Mouse (Mus musculus): ENCODE measurements at regions not wholly inside any gene's neighbourhood (a gene's known extent, or its start where the extent isn't known, plus 50 kb on each side); places are given as distances from the start of the nearest gene placed in this dataset.

- Histone ChIP-seq H3K36me3 (ENCODE audit: insufficient read depth, low read length) (no peaks in the 10 kb centered on the region), H3K27me3 (ENCODE audit: insufficient read depth, low read length) (no peaks in the 10 kb centered on the region), H3K4me1 (replicated peaks; ENCODE audit: low read depth, low read length) (no peaks in the 10 kb centered on the region), H3K4me3 (replicated peaks; ENCODE audit: low read length) (no peak overlapping the region), H3K9me3 (ENCODE audit: low read length) (no peaks in the 10 kb centered on the region)
- TF ChIP-seq NANOG (IDR thresholded peaks at IDR 0.05; ENCODE audit: borderline replicate concordance, low read length): no peak
- TF ChIP-seq POU5F1 (IDR thresholded peaks at IDR 0.05; ENCODE audit: borderline replicate concordance, low read length): no peak
- no peak for TF ChIP-seq CTCF (conservative IDR thresholded peaks at IDR 0.05; ENCODE audit: low read length)
Measured at GRCm38 (mm10) chr13:26282291-26282690, 487.7 kb downstream of the Hdgfl1 start.

DNA sequence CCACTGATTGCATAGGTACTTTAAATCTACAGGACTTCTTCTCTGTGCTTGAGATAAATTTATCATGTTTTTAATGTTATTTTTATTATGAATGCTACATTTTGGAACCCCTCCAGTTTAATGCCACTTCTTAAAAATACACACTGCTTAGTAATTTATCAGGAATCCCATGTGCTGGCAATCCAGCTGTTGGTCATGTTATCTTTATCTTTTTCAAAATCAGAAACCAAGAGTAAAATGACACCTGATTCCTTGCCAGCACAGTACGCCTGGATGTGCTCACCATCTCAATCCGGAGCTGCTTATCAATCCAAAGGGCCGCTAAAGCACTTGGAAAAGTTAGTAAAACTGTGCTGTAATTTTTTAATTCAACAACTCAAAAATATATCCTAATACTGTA, 497.1 kb downstream of the Hdgfl1 start:
- no peaks in the 10 kb centered on the region for H3K36me3 ChIP-seq (ENCODE audit: insufficient read depth, low read length)
- H3K9me3 ChIP-seq (ENCODE audit: low read length): no peaks in the 10 kb centered on the region
- no peaks in the 10 kb centered on the region for H3K27me3 ChIP-seq (ENCODE audit: insufficient read depth, low read length)
- H3K4me1 ChIP-seq (replicated peaks; ENCODE audit: low read depth, low read length): no peaks in the 10 kb centered on the region
- H3K4me3 ChIP-seq (replicated peaks; ENCODE audit: low read length): no peak overlapping the region
- TF ChIP-seq CTCF (conservative IDR thresholded peaks at IDR 0.05; ENCODE audit: low read length): no peak
- TF ChIP-seq POU5F1 (IDR thresholded peaks at IDR 0.05; ENCODE audit: borderline replicate concordance, low read length): no peak
- TF ChIP-seq NANOG (IDR thresholded peaks at IDR 0.05; ENCODE audit: borderline replicate concordance, low read length): no peak

DNA sequence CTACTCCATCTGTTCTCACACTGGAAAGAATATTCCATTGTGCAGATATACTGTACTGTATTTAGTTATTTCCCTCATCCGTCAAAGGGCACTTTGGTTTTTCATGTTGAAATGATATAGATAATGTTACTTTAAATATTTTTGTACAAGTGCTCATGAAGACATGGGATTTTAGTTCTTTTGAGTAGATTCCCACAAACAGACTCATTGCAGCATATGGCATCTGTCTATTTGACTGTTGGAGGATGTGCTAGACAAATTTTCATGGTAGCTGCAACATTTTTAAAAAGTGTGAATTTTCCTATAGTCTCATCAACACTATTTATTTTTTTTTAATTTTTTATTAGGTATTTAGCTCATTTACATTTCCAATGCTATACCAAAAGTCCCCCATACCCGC, 502.5 kb downstream of the Hdgfl1 start:
- Histone ChIP-seq H3K4me3 (replicated peaks; ENCODE audit: low read length) (no peak overlapping the region), H3K36me3 (ENCODE audit: insufficient read depth, low read length) (no peaks in the 10 kb centered on the region), H3K4me1 (replicated peaks; ENCODE audit: low read depth, low read length) (no peaks in the 10 kb centered on the region), H3K27me3 (ENCODE audit: insufficient read depth, low read length) (no peaks in the 10 kb centered on the region), H3K9me3 (ENCODE audit: low read length) (no peaks in the 10 kb centered on the region)
- TF ChIP-seq CTCF (conservative IDR thresholded peaks at IDR 0.05; ENCODE audit: low read length): no peak
- TF ChIP-seq NANOG (IDR thresholded peaks at IDR 0.05; ENCODE audit: borderline replicate concordance, low read length): no peak
- TF ChIP-seq POU5F1 (IDR thresholded peaks at IDR 0.05; ENCODE audit: borderline replicate concordance, low read length): no peak

GRCm38 (mm10) chr13:26235941-26236340, 534.0 kb downstream of the Hdgfl1 start:
- no peaks in the 10 kb centered on the region for H3K36me3 ChIP-seq (ENCODE audit: insufficient read depth, low read length)
- H3K27me3 ChIP-seq (ENCODE audit: insufficient read depth, low read length): no peaks in the 10 kb centered on the region
- no peaks in the 10 kb centered on the region for H3K4me1 ChIP-seq (replicated peaks; ENCODE audit: low read depth, low read length)
- TF ChIP-seq NANOG (IDR thresholded peaks at IDR 0.05; ENCODE audit: borderline replicate concordance, low read length): no peak
- TF ChIP-seq CTCF (conservative IDR thresholded peaks at IDR 0.05; ENCODE audit: low read length): no peak
- TF ChIP-seq POU5F1 (IDR thresholded peaks at IDR 0.05; ENCODE audit: borderline replicate concordance, low read length): no peak
- H3K9me3 ChIP-seq (ENCODE audit: low read length): no peaks in the 10 kb centered on the region
- H3K4me3 ChIP-seq (replicated peaks; ENCODE audit: low read length): no peak overlapping the region

- H3K4me3 ChIP-seq (replicated peaks; ENCODE audit: low read length): no peak overlapping the region
- no peak for TF ChIP-seq POU5F1 (IDR thresholded peaks at IDR 0.05; ENCODE audit: borderline replicate concordance, low read length)
- TF ChIP-seq NANOG (IDR thresholded peaks at IDR 0.05; ENCODE audit: borderline replicate concordance, low read length): no peak
- no peak for TF ChIP-seq CTCF (conservative IDR thresholded peaks at IDR 0.05; ENCODE audit: low read length)
Measured at GRCm38 (mm10) chr13:26234703-26235102, 535.3 kb downstream of the Hdgfl1 start.

DNA sequence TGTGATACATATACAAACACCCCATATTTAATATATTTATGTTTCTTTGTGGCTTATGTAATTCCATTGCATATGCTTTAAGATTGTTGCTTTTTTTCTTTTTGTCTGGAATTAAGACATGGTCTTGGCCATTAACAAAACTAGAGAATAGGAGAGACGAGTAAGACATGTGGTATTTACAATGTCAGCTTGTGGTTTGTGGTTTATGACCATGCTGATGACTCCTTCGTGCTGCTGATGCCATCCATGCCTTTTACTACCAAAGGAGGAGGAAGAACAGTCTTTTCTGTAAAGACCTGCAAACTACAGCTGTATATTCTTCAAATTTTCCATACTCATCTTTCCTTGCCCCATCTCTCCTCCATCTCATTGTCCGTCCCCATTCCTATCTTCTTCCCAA, 552.7 kb downstream of the Hdgfl1 start:
- TF ChIP-seq POU5F1 (IDR thresholded peaks at IDR 0.05; ENCODE audit: borderline replicate concordance, low read length) (no peak), NANOG (IDR thresholded peaks at IDR 0.05; ENCODE audit: borderline replicate concordance, low read length) (no peak), CTCF (conservative IDR thresholded peaks at IDR 0.05; ENCODE audit: low read length) (no peak)
- no peaks in the 10 kb centered on the region for H3K4me1 ChIP-seq (replicated peaks; ENCODE audit: low read depth, low read length)

More at GRCm38 (mm10) chr13:26234703-26235102, 535.3 kb downstream of the Hdgfl1 start:
- Histone ChIP-seq H3K27me3 (ENCODE audit: insufficient read depth, low read length) (no peaks in the 10 kb centered on the region), H3K9me3 (ENCODE audit: low read length) (no peaks in the 10 kb centered on the region), H3K4me1 (replicated peaks; ENCODE audit: low read depth, low read length) (no peaks in the 10 kb centered on the region), H3K36me3 (ENCODE audit: insufficient read depth, low read length) (no peaks in the 10 kb centered on the region)

GRCm38 (mm10) chr13:26216579-26216978, 553.4 kb downstream of the Hdgfl1 start:
- Histone ChIP-seq H3K27me3 (ENCODE audit: insufficient read depth, low read length) (no peaks in the 10 kb centered on the region), H3K4me1 (replicated peaks; ENCODE audit: low read depth, low read length) (no peaks in the 10 kb centered on the region), H3K9me3 (ENCODE audit: low read length) (no peaks in the 10 kb centered on the region), H3K4me3 (replicated peaks; ENCODE audit: low read length) (no peak overlapping the region), H3K36me3 (ENCODE audit: insufficient read depth, low read length) (no peaks in the 10 kb centered on the region)
- TF ChIP-seq NANOG (IDR thresholded peaks at IDR 0.05; ENCODE audit: borderline replicate concordance, low read length) (no peak), POU5F1 (IDR thresholded peaks at IDR 0.05; ENCODE audit: borderline replicate concordance, low read length) (no peak), CTCF (conservative IDR thresholded peaks at IDR 0.05; ENCODE audit: low read length) (no peak)

More for the DNA sequence above, 552.7 kb downstream of the Hdgfl1 start:
- no peaks in the 10 kb centered on the region for H3K9me3 ChIP-seq (ENCODE audit: low read length)
- H3K36me3 ChIP-seq (ENCODE audit: insufficient read depth, low read length): no peaks in the 10 kb centered on the region
- H3K27me3 ChIP-seq (ENCODE audit: insufficient read depth, low read length): no peaks in the 10 kb centered on the region
- no peak overlapping the region for H3K4me3 ChIP-seq (replicated peaks; ENCODE audit: low read length)

DNA sequence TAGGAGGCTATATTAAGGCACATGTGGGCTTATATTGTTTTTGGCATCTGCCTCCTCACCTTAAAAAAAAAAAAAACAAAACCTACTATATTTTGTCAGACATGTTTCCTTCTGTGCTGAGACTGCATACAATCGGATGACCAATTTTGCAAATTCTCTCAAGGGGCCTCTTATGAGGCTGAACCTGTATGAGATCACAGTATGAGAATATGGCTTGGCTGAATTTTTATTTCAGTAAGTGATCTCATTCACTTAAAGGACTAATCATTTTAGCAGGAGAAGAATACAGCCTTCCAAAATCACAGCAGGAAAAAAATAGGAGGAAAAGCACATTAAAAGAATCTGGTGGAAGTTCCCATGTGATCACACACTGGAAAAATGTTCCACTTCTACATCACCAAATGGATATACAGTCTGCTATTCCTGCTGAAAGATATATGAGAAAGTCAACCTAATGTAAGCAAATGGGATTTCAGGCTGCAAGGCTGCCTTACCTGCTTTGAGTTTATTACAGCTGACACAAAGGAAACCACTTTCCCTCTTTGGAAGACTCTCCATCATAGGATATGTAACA, 564.3 kb downstream of the Hdgfl1 start:
- no peak overlapping the region for H3K4me3 ChIP-seq (replicated peaks; ENCODE audit: low read length)
- no peaks in the 10 kb centered on the region for H3K36me3 ChIP-seq (ENCODE audit: insufficient read depth, low read length)
- no peaks in the 10 kb centered on the region for H3K9me3 ChIP-seq (ENCODE audit: low read length)
- TF ChIP-seq NANOG (IDR thresholded peaks at IDR 0.05; ENCODE audit: borderline replicate concordance, low read length) (no peak), POU5F1 (IDR thresholded peaks at IDR 0.05; ENCODE audit: borderline replicate concordance, low read length) (no peak), CTCF (conservative IDR thresholded peaks at IDR 0.05; ENCODE audit: low read length) (no peak)
- no peaks in the 10 kb centered on the region for H3K27me3 ChIP-seq (ENCODE audit: insufficient read depth, low read length)
- H3K4me1 ChIP-seq (replicated peaks; ENCODE audit: low read depth, low read length): no peaks in the 10 kb centered on the region

DNA sequence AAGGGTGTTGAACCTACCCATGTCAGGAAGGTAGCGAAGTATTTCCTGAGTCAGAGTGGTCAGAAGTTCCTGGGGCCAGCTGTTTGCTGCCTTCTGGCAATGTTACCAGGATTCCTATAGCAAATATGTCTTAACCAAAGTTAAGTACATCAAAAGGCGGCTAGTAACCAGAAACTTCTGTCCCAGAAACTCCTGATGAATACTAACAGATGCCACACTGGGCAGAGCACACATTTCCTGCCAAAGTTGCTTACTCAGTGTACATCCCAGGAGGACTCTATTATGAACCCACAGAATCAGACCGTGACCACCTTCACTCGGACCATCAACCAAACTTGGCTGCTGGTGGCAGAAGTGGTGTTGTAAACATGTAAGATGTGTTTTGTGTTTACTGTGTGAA, 575.3 kb downstream of the Hdgfl1 start:
- H3K4me3 ChIP-seq (replicated peaks; ENCODE audit: low read length): no peak overlapping the region
- H3K9me3 ChIP-seq (ENCODE audit: low read length): no peaks in the 10 kb centered on the region
- TF ChIP-seq NANOG (IDR thresholded peaks at IDR 0.05; ENCODE audit: borderline replicate concordance, low read length): no peak
- no peaks in the 10 kb centered on the region for H3K4me1 ChIP-seq (replicated peaks; ENCODE audit: low read depth, low read length)
- no peaks in the 10 kb centered on the region for H3K36me3 ChIP-seq (ENCODE audit: insufficient read depth, low read length)
- H3K27me3 ChIP-seq (ENCODE audit: insufficient read depth, low read length): no peaks in the 10 kb centered on the region
